Mouse (Mus musculus): ENCODE measurements at regions not wholly inside any gene's neighbourhood (a gene's known extent, or its start where the extent isn't known, plus 50 kb on each side); places are given as distances from the start of the nearest gene placed in this dataset.

GRCm38 (mm10) chr4:119028208-119028821 lies 66.9 kb downstream of the Lao1 start:
- TF ChIP-seq CTCF (IDR thresholded peaks at IDR 0.05) (no peak), EP300 (IDR thresholded peaks at IDR 0.05) (no peak)
